Mouse (Mus musculus): ENCODE measurements at regions not wholly inside any gene's neighbourhood (a gene's known extent, or its start where the extent isn't known, plus 50 kb on each side); places are given as distances from the start of the nearest gene placed in this dataset.

GRCm38 (mm10) chr10:117558292-117558800, 71.0 kb upstream of the Cpm start:
- WGBS = 86% methylated on average over 5 of the region's 5 CpGs
- no peak for DNase-seq (ENCODE audit: low read depth, low spot score)

GRCm38 (mm10) chr10:117557666-117558065, 71.6 kb upstream of the Cpm start:
- DNase-seq (ENCODE audit: low read depth, low spot score) = no peak
- WGBS = 96% methylated on average over 1 of the region's 1 CpGs

GRCm38 (mm10) chr10:117556851-117557542, 72.3 kb upstream of the Cpm start:
- no peak for DNase-seq (ENCODE audit: low read depth, low spot score)
- 54% methylated on average over 14 of the region's 14 CpGs for WGBS

- no peak for DNase-seq (ENCODE audit: low read depth, low spot score)
- 20% methylated on average over 15 of the region's 15 CpGs for WGBS
These were observed 73.1 kb upstream of the Cpm start for GRCm38 (mm10) chr10:117556027-117556789.

GRCm38 (mm10) chr10:117555542-117555941, 73.8 kb upstream of the Cpm start:
- whole genome bisulfite sequencing = 78% methylated on average over 10 of the region's 10 CpGs
- DNase-seq (ENCODE audit: low read depth, low spot score) = no peak

- WGBS = 71% methylated on average over 8 of the region's 8 CpGs
- no peak for DNase-seq (ENCODE audit: low read depth, low spot score)
These were observed 74.3 kb upstream of the Cpm start for GRCm38 (mm10) chr10:117555044-117555443.

GRCm38 (mm10) chr10:117554533-117554932, 74.8 kb upstream of the Cpm start:
- 40% methylated on average over 6 of the region's 6 CpGs for WGBS
- DNase-seq (ENCODE audit: low read depth, low spot score) = no peak

- 78% methylated on average over 15 of the region's 15 CpGs for WGBS
These were observed 75.8 kb upstream of the Cpm start for GRCm38 (mm10) chr10:117553211-117554186.

GRCm38 (mm10) chr10:117552049-117552652, 77.1 kb upstream of the Cpm start:
- no peak for DNase-seq (ENCODE audit: low read depth, low spot score)

More at GRCm38 (mm10) chr10:117553211-117554186, 75.8 kb upstream of the Cpm start:
- no peak for DNase-seq (ENCODE audit: low read depth, low spot score)

GRCm38 (mm10) chr10:117551234-117552048, 77.9 kb upstream of the Cpm start:
- WGBS = 75% methylated on average over 13 of the region's 13 CpGs
- DNase-seq (ENCODE audit: low read depth, low spot score) = no peak

More at GRCm38 (mm10) chr10:117552049-117552652, 77.1 kb upstream of the Cpm start:
- 93% methylated on average over 9 of the region's 9 CpGs for WGBS

- WGBS = 95% methylated on average over 16 of the region's 16 CpGs
- no peak for DNase-seq (ENCODE audit: low read depth, low spot score)
These were observed 79.3 kb upstream of the Cpm start for GRCm38 (mm10) chr10:117549854-117550605.

GRCm38 (mm10) chr10:117549506-117549830, 79.8 kb upstream of the Cpm start:
- 90% methylated on average over 4 of the region's 4 CpGs for WGBS
- no peak for DNase-seq (ENCODE audit: low read depth, low spot score)

GRCm38 (mm10) chr10:117548775-117549505, 80.4 kb upstream of the Cpm start:
- no peak for DNase-seq (ENCODE audit: low read depth, low spot score)
- WGBS = 93% methylated on average over 23 of the region's 23 CpGs

- DNase-seq (ENCODE audit: low read depth, low spot score) = no peak
- 89% methylated on average over 4 of the region's 4 CpGs for WGBS
These were observed 81.0 kb upstream of the Cpm start for GRCm38 (mm10) chr10:117548262-117548661.

GRCm38 (mm10) chr10:117547275-117547674, 82.0 kb upstream of the Cpm start:
- no peak for DNase-seq (ENCODE audit: low read depth, low spot score)
- WGBS = 85% methylated on average over 6 of the region's 6 CpGs

- no peak for DNase-seq (ENCODE audit: low read depth, low spot score)
- 83% methylated on average over 5 of the region's 5 CpGs for WGBS
These were observed 83.3 kb upstream of the Cpm start for GRCm38 (mm10) chr10:117545842-117546631.
